Mouse (Mus musculus): ENCODE results near the gene Pik3c2a. TPM values are rescaled to one million over a fixed set of nuclear protein-coding genes. Genes with fewer than 3 reads are reported as not detected.
A peak's percentile ranks its signal among the peaks of the same experiment; 100 is the strongest.

Gene Pik3c2a
- polyA plus RNA-seq, 1 experiment from 2014 or later, result 5.3 TPM

- Histone ChIP-seq H3K4me2 (ENCODE audit: low read depth, low read length) (no peak overlapping the region), H3K4me3 (ENCODE audit: low read depth, low read length) (no peak overlapping the region), H3K9ac (ENCODE audit: low read depth, low read length) (no peak overlapping the region; the same call in 1 of the 2 replicates), H3K27me3 (ENCODE audit: control insufficient read depth, insufficient read depth, low read depth, low read length) (no peaks in the 10 kb centered on the region), H3K4me1 (ENCODE audit: control insufficient read depth, low read depth, low read length) (no peaks in the 10 kb centered on the region; the same call in 1 of the 2 replicates), H3K36me3 (ENCODE audit: control insufficient read depth, insufficient read depth) (no peaks in the 10 kb centered on the region), H3K9me3 (replicated peaks; ENCODE audit: control insufficient read depth, low read length) (no peaks in the 10 kb centered on the region), H3K27ac (ENCODE audit: low read length) (no peak overlapping the region)
- ATAC-seq (ENCODE audit: low read depth), result no peak
- WGBS (ENCODE audit: insufficient replicate concordance), result 63% methylated on average over 10 of the region's 10 CpGs
These were observed 144.9 kb downstream of the Pik3c2a start for GRCm38 (mm10) chr7:116298389-116298788.

GRCm38 (mm10) chr7:116294961-116295360 is 148.3 kb downstream of the Pik3c2a start:
- WGBS (ENCODE audit: insufficient replicate concordance), result 14% methylated on average over 3 of the region's 3 CpGs
- Histone ChIP-seq H3K27ac (ENCODE audit: low read length) (0 out of 2 replicates have a peak overlapping the region, but pooled peaks have one; percentile 22), H3K27me3 (ENCODE audit: control insufficient read depth, insufficient read depth, low read depth, low read length) (no peaks in the 10 kb centered on the region), H3K4me3 (ENCODE audit: low read depth, low read length) (no peak overlapping the region), H3K4me2 (ENCODE audit: low read depth, low read length) (no peak overlapping the region), H3K4me1 (ENCODE audit: control insufficient read depth, low read depth, low read length) (no peaks in the 10 kb centered on the region; the same call in 1 of the 2 replicates), H3K9ac (ENCODE audit: low read depth, low read length) (no peak overlapping the region), H3K9me3 (replicated peaks; ENCODE audit: control insufficient read depth, low read length) (no peaks in the 10 kb centered on the region), H3K36me3 (ENCODE audit: control insufficient read depth, insufficient read depth) (no peaks in the 10 kb centered on the region)
- no peak for ATAC-seq (ENCODE audit: low read depth)

GRCm38 (mm10) chr7:116292377-116292776 is 150.9 kb downstream of the Pik3c2a start:
- no peaks in the 10 kb centered on the region for H3K9me3 ChIP-seq (replicated peaks; ENCODE audit: control insufficient read depth, low read length)
- peak; percentile 73 for ATAC-seq (ENCODE audit: low read depth)
- no peaks in the 10 kb centered on the region for H3K36me3 ChIP-seq (ENCODE audit: control insufficient read depth, insufficient read depth)
- no peak overlapping the region; the same call in 1 of the 2 replicates for H3K9ac ChIP-seq (ENCODE audit: low read depth, low read length)
- WGBS (ENCODE audit: insufficient replicate concordance), result 58% methylated on average over 5 of the region's 5 CpGs
- H3K4me2 ChIP-seq (ENCODE audit: low read depth, low read length), result no peak overlapping the region
- H3K4me1 ChIP-seq (ENCODE audit: control insufficient read depth, low read depth, low read length), result peaks cover 11% of the 10 kb centered on the region
- H3K27me3 ChIP-seq (ENCODE audit: control insufficient read depth, insufficient read depth, low read depth, low read length), result no peaks in the 10 kb centered on the region
- H3K4me3 ChIP-seq (ENCODE audit: low read depth, low read length), result no peak overlapping the region
- H3K27ac ChIP-seq (ENCODE audit: low read length), result peak overlapping the region; percentile 59

- peaks cover 27% of the 10 kb centered on the region for H3K4me1 ChIP-seq (ENCODE audit: control insufficient read depth, low read depth, low read length)
- WGBS (ENCODE audit: insufficient replicate concordance), result 40% methylated on average over 1 of the region's 1 CpGs
These were observed 152.7 kb downstream of the Pik3c2a start for GRCm38 (mm10) chr7:116290559-116290958.

GRCm38 (mm10) chr7:116288996-116289395 is 154.3 kb downstream of the Pik3c2a start:
- Histone ChIP-seq H3K36me3 (ENCODE audit: control insufficient read depth, insufficient read depth) (no peaks in the 10 kb centered on the region), H3K27ac (ENCODE audit: low read length) (peak overlapping the region; percentile 50), H3K9me3 (replicated peaks; ENCODE audit: control insufficient read depth, low read length) (no peaks in the 10 kb centered on the region), H3K9ac (ENCODE audit: low read depth, low read length) (no peak overlapping the region), H3K27me3 (ENCODE audit: control insufficient read depth, insufficient read depth, low read depth, low read length) (no peaks in the 10 kb centered on the region), H3K4me2 (ENCODE audit: low read depth, low read length) (no peak overlapping the region), H3K4me3 (ENCODE audit: low read depth, low read length) (no peak overlapping the region), H3K4me1 (ENCODE audit: control insufficient read depth, low read depth, low read length) (peaks cover 27% of the 10 kb centered on the region)
- WGBS (ENCODE audit: insufficient replicate concordance), result 52% methylated on average over 3 of the region's 3 CpGs
- no peak for ATAC-seq (ENCODE audit: low read depth)

More at GRCm38 (mm10) chr7:116290559-116290958, 152.7 kb downstream of the Pik3c2a start:
- Histone ChIP-seq H3K4me3 (ENCODE audit: low read depth, low read length) (no peak overlapping the region), H3K27me3 (ENCODE audit: control insufficient read depth, insufficient read depth, low read depth, low read length) (no peaks in the 10 kb centered on the region), H3K9me3 (replicated peaks; ENCODE audit: control insufficient read depth, low read length) (no peaks in the 10 kb centered on the region), H3K36me3 (ENCODE audit: control insufficient read depth, insufficient read depth) (no peaks in the 10 kb centered on the region), H3K27ac (ENCODE audit: low read length) (peak overlapping the region; percentile 65; the same call in 1 of the 2 replicates), H3K4me2 (ENCODE audit: low read depth, low read length) (no peak overlapping the region), H3K9ac (ENCODE audit: low read depth, low read length) (no peak overlapping the region)
- ATAC-seq (ENCODE audit: low read depth), result no peak

GRCm38 (mm10) chr7:116287959-116288358 is 155.3 kb downstream of the Pik3c2a start:
- Histone ChIP-seq H3K4me2 (ENCODE audit: low read depth, low read length) (no peak overlapping the region), H3K36me3 (ENCODE audit: control insufficient read depth, insufficient read depth) (no peaks in the 10 kb centered on the region), H3K27ac (ENCODE audit: low read length) (peak overlapping the region; percentile 85), H3K9me3 (replicated peaks; ENCODE audit: control insufficient read depth, low read length) (no peaks in the 10 kb centered on the region), H3K4me1 (ENCODE audit: control insufficient read depth, low read depth, low read length) (peaks cover 32% of the 10 kb centered on the region), H3K27me3 (ENCODE audit: control insufficient read depth, insufficient read depth, low read depth, low read length) (no peaks in the 10 kb centered on the region), H3K9ac (ENCODE audit: low read depth, low read length) (no peak overlapping the region; the same call in 1 of the 2 replicates), H3K4me3 (ENCODE audit: low read depth, low read length) (no peak overlapping the region)
- WGBS (ENCODE audit: insufficient replicate concordance), result 51% methylated on average over 5 of the region's 5 CpGs
- peak; percentile 37; the same call in 1 of the 2 replicates for ATAC-seq (ENCODE audit: low read depth)

Other genes with a start within 250 kb of the Pik3c2a start
- gene Plekha7, start 135.1 kb downstream of the Pik3c2a start, polyA plus RNA-seq (2015; fragmentation: Nextera tagmentation; extraction: Ambion mirVana), result 3.4 and 4.2 TPM in 2 replicates
- 370 and 434 TPM in 2 replicates for gene Rps13, start 109.3 kb downstream of the Pik3c2a start, polyA plus RNA-seq (2015; fragmentation: Nextera tagmentation; extraction: Ambion mirVana)
- gene Nucb2, start 60.9 kb upstream of the Pik3c2a start, polyA plus RNA-seq (2015; fragmentation: Nextera tagmentation; extraction: Ambion mirVana), result 3.2 and 3.5 TPM in 2 replicates

All from liver, embryonic 16.5 days (tissue).